Mouse (Mus musculus) midbrain, embryonic 15.5 days (tissue): Measurements from ENCODE around the gene Ticam1. TPM values are rescaled to one million over a fixed set of nuclear protein-coding genes. Genes with fewer than 3 reads are reported as not detected.

Source experiments
- ATAC-seq: fragments of 200-750 bp; cut with Nextera tagmentation; replicated peaks from 2 replicates; pipeline ENCODE4 v1.8.0; 2017; ENCODE audit warnings: moderate TSS enrichment
- H3K27ac ChIP-seq: fragments of 300-500 bp; sonication (generic); 2 replicates; pipeline ENCODE4 v1.5.1; 2015; ENCODE audit warnings: mild to moderate bottlenecking, inconsistent platforms
- H3K27me3 ChIP-seq: fragments of 300-500 bp; sonication (generic); replicated peaks from 2 replicates; pipeline ENCODE4 v1.6.1; 2015; ENCODE audit warnings: inconsistent platforms
- H3K36me3 ChIP-seq: fragments of 300-500 bp; sonication (generic); replicated peaks from 2 replicates; pipeline ENCODE4 v1.6.1; 2015; ENCODE audit warnings: inconsistent platforms
- H3K4me1 ChIP-seq: fragments of 300-500 bp; sonication (generic); 2 replicates; pipeline ENCODE4 v1.6.1; 2015; ENCODE audit warnings: inconsistent platforms
- H3K4me2 ChIP-seq: fragments of 300-500 bp; sonication (generic); 2 replicates; pipeline ENCODE4 v1.6.1; 2015; ENCODE audit warnings: inconsistent platforms, mild to moderate bottlenecking, moderate library complexity
- H3K4me3 ChIP-seq: fragments of 300-500 bp; sonication (generic); 2 replicates; pipeline ENCODE4 v1.5.1; 2015; ENCODE audit warnings: mild to moderate bottlenecking, inconsistent platforms
- H3K9ac ChIP-seq: fragments of 300-500 bp; sonication (generic); 2 replicates; pipeline ENCODE4 v1.6.1; 2015; ENCODE audit warnings: mild to moderate bottlenecking, inconsistent platforms
- H3K9me3 ChIP-seq: fragments of 300-500 bp; sonication (generic); 2 replicates; pipeline ENCODE4 v1.6.1; 2016; ENCODE audit warnings: inconsistent platforms
- WGBS: fragments of 180-500 bp; shearing (Covaris S2); methylation state at CpG from one replicate; pipeline ENCODE4 v1.1.7; 2015; ENCODE audit warnings: mixed read lengths; 5-methylcytosine and 5-hydroxymethylcytosine counted together
- polyA plus RNA-seq: library from polyadenylated mRNA; unstranded; fragments of >200 nt; fragmentation: Nextera tagmentation; extraction: Ambion mirVana; gene quantifications from 2 replicates; pipeline ENCODE4 v1.2.1, GENCODE M21; 2015

The Ticam1 gene
- polyA plus RNA-seq, 1 experiment from 2014 or later: 1.2 TPM

DNA sequence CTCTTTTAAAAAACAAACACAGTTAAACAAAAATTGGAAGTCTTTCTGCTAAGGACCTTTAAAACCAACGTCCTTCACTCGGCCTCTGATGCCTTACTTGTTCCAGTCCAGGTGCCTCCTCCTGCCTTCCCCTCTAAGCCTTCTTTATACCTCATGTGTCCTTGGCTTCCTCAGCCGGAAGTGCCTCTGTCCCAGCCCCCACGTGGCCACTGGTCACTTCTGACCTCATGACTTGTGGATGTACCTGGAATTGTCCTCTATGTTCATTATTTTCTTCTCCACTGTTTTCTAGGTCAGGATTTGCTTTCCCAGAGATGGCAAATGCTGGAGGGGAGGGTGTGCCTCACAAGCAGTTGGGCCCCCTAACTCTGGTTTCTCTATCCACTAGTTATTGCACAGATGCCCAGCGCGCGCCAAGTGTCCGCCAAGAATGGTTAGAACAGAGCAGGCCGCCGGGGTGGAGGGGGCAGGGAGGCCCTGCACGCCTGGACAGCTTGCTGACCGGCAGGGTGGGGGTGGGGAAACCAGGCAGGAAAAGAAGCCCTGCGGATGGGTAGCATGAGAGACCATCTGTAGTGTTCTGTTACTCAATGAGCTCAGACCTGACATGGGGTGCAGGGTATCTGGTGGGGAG lies 25.9 kb upstream of the Ticam1 start:
- H3K4me2 ChIP-seq: peak overlapping the region; percentile 98; the same call in 1 of the 2 replicates

GRCm38 (mm10) chr17:56300186-56300585 lies 23.6 kb upstream of the Ticam1 start, which contains the start of gene Arrdc5:
Gene Arrdc5 (minus strand): TSS chr17:56300286.
- no peak for ATAC-seq
- 92% methylated on average over 9 of the region's 9 CpGs for WGBS
- H3K4me2 ChIP-seq: no peak within 1 kb of the TSS

More for the DNA sequence above, 25.9 kb upstream of the Ticam1 start:
- H3K4me3 ChIP-seq: no peak overlapping the region
- H3K27me3 ChIP-seq: no peaks in the 10 kb centered on the region
- no peaks in the 10 kb centered on the region for H3K36me3 ChIP-seq
- no peak overlapping the region for H3K9ac ChIP-seq
- H3K9me3 ChIP-seq: no peaks in the 10 kb centered on the region
- H3K4me1 ChIP-seq: peaks cover 30% of the 10 kb centered on the region
- no peak overlapping the region for H3K27ac ChIP-seq
- ATAC-seq: no peak
- 17% methylated on average over 13 of the region's 13 CpGs for WGBS

GRCm38 (mm10) chr17:56298238-56298637 lies 21.7 kb upstream of the Ticam1 start:
- H3K4me3 ChIP-seq: no peak overlapping the region
- no peaks in the 10 kb centered on the region for H3K27me3 ChIP-seq
- no peaks in the 10 kb centered on the region for H3K36me3 ChIP-seq
- no peak overlapping the region for H3K9ac ChIP-seq
- peaks cover 7% of the 10 kb centered on the region for H3K4me1 ChIP-seq
- H3K9me3 ChIP-seq: no peaks in the 10 kb centered on the region
- WGBS: 100% methylated on average over 1 of the region's 1 CpGs
- H3K4me2 ChIP-seq: no peak overlapping the region
- H3K27ac ChIP-seq: no peak overlapping the region
- no peak for ATAC-seq

More at GRCm38 (mm10) chr17:56300186-56300585, 23.6 kb upstream of the Ticam1 start, which contains the start of gene Arrdc5:
- no peaks in the 10 kb centered on the region for H3K27me3 ChIP-seq
- no peaks in the 10 kb centered on the region for H3K9me3 ChIP-seq
- no peak within 1 kb of the TSS for H3K9ac ChIP-seq
- H3K27ac ChIP-seq: no peak within 1 kb of the TSS
- no peaks in the 10 kb centered on the region for H3K36me3 ChIP-seq
- no peak within 1 kb of the TSS for H3K4me3 ChIP-seq
- H3K4me1 ChIP-seq: peaks cover 22% of the 10 kb centered on the region

DNA sequence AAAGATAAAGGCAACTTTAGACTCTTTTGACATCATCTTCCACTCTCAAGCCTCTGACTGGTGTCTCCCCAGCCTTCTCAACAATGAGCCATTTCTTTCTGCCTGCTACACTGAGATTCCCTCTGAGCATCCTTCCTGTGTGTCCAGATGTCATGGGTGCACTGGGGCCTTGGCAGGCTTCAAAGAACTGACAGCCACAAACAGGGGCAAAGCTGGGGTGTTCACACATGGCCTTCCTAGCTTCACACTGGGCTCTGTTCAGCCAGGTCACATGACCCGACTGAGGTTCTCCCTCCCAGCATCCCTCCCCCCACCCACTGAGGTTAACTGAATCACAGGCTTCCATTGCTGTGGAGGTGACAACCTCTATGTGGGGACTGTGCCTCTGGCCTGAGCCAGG lies 19.6 kb upstream of the Ticam1 start:
- ATAC-seq: no peak
- H3K27me3 ChIP-seq: no peaks in the 10 kb centered on the region
- 73% methylated on average over 1 of the region's 1 CpGs for WGBS
- no peaks in the 10 kb centered on the region for H3K36me3 ChIP-seq
- H3K4me1 ChIP-seq: peaks cover 4% of the 10 kb centered on the region
- H3K4me3 ChIP-seq: no peak overlapping the region
- H3K27ac ChIP-seq: no peak overlapping the region
- no peaks in the 10 kb centered on the region for H3K9me3 ChIP-seq
- H3K9ac ChIP-seq: no peak overlapping the region
- no peak overlapping the region for H3K4me2 ChIP-seq

DNA sequence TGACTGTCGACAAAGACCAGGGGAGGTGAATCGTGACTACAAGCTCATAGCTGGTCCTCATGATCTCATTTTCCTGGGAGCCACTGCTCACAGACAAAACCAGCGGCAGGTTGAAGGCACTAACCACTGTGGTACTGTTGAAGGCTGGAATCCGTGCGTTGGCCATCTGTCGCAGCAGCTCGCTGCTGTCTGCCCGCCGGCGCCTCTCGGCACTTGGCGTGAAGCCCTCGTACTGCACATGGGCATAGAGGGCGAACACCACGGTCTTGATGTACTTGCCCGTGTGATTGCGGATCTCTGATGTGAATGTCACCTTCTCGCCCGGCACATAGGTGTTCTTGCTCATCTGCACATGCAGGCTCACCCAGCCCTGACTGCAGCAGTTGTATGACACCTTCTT lies 17.7 kb upstream of the Ticam1 start:
- H3K4me1 ChIP-seq: peaks cover 23% of the 10 kb centered on the region
- no peaks in the 10 kb centered on the region for H3K27me3 ChIP-seq
- no peak overlapping the region for H3K4me2 ChIP-seq
- ATAC-seq: no peak
- no peak overlapping the region for H3K9ac ChIP-seq
- H3K4me3 ChIP-seq: no peak overlapping the region
- H3K27ac ChIP-seq: no peak overlapping the region
- no peaks in the 10 kb centered on the region for H3K36me3 ChIP-seq
- H3K9me3 ChIP-seq: no peaks in the 10 kb centered on the region
- WGBS: 92% methylated on average over 19 of the region's 19 CpGs

- H3K9ac ChIP-seq: no peak overlapping the region
- no peak overlapping the region for H3K4me3 ChIP-seq
- no peaks in the 10 kb centered on the region for H3K36me3 ChIP-seq
- no peaks in the 10 kb centered on the region for H3K9me3 ChIP-seq
- no peak overlapping the region for H3K27ac ChIP-seq
- H3K27me3 ChIP-seq: no peaks in the 10 kb centered on the region
- no peak overlapping the region for H3K4me2 ChIP-seq
- peaks cover 24% of the 10 kb centered on the region for H3K4me1 ChIP-seq
- 88% methylated on average over 1 of the region's 1 CpGs for WGBS
- no peak for ATAC-seq
These were observed 16.7 kb upstream of the Ticam1 start for GRCm38 (mm10) chr17:56293291-56293690.

GRCm38 (mm10) chr17:56292531-56293222 lies 16.1 kb upstream of the Ticam1 start, which contains the start of gene Plin3:
Gene Plin3 (minus strand): TSS chr17:56292873.
- WGBS: 85% methylated on average over 4 of the region's 4 CpGs
- H3K27me3 ChIP-seq: no peaks in the 10 kb centered on the region
- H3K27ac ChIP-seq: no peak within 1 kb of the TSS
- no peak for ATAC-seq
- H3K4me1 ChIP-seq: peaks cover 24% of the 10 kb centered on the region
- H3K9ac ChIP-seq: no peak within 1 kb of the TSS
- no peak within 1 kb of the TSS for H3K4me3 ChIP-seq
- no peaks in the 10 kb centered on the region for H3K36me3 ChIP-seq
- H3K9me3 ChIP-seq: no peaks in the 10 kb centered on the region
- H3K4me2 ChIP-seq: no peak within 1 kb of the TSS

DNA sequence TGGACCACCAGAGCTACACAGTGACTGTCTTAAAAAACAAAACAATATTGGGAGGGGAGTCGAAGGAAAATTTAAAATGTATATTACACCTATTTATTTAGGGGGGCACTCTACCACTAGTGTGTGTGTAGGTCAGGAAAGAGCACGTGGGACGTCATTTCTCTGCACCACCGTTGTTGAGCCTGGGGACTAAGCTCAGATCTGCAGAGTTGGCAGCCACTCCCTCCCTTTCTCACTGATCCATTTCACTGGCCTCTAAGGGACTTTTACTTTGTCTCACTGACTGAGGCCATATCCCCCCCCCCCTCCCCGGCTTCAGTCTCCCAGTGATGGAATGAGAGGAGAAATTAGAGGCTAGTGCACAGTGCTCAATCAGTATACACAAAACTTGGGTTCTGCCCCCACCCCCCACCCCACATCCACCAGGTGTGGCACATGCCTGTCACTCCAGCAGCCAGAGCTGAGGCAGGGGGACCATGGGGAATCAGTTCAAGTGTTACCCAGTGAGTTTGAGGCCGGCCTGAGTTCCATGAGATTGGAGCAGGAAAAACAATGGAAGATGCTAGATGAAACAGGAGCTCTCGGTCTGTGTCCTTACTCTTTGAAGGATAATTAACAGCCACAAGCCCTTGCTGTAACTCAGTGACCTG lies 15.4 kb upstream of the Ticam1 start:
- no peaks in the 10 kb centered on the region for H3K27me3 ChIP-seq
- no peaks in the 10 kb centered on the region for H3K9me3 ChIP-seq
- H3K27ac ChIP-seq: no peak overlapping the region
- H3K36me3 ChIP-seq: no peaks in the 10 kb centered on the region
- 50% methylated on average over 7 of the region's 7 CpGs for WGBS
- H3K4me3 ChIP-seq: no peak overlapping the region
- no peak overlapping the region for H3K9ac ChIP-seq
- ATAC-seq: no peak
- no peak overlapping the region for H3K4me2 ChIP-seq
- peaks cover 24% of the 10 kb centered on the region for H3K4me1 ChIP-seq

GRCm38 (mm10) chr17:56291171-56291511 lies 14.6 kb upstream of the Ticam1 start:
- peak overlapping the region; percentile 51 for H3K27ac ChIP-seq
- no peaks in the 10 kb centered on the region for H3K9me3 ChIP-seq
- no peak overlapping the region for H3K9ac ChIP-seq
- ATAC-seq: peak; percentile 86
- no peaks in the 10 kb centered on the region for H3K27me3 ChIP-seq
- H3K4me2 ChIP-seq: peak overlapping the region; percentile 45
- peaks cover 24% of the 10 kb centered on the region for H3K4me1 ChIP-seq
- H3K36me3 ChIP-seq: no peaks in the 10 kb centered on the region
- 0% methylated on average over 16 of the region's 16 CpGs for WGBS
- H3K4me3 ChIP-seq: peak overlapping the region; percentile 19

- peak overlapping the region; percentile 51 for H3K27ac ChIP-seq
These were observed 14.0 kb upstream of the Ticam1 start for GRCm38 (mm10) chr17:56290388-56291170.

DNA sequence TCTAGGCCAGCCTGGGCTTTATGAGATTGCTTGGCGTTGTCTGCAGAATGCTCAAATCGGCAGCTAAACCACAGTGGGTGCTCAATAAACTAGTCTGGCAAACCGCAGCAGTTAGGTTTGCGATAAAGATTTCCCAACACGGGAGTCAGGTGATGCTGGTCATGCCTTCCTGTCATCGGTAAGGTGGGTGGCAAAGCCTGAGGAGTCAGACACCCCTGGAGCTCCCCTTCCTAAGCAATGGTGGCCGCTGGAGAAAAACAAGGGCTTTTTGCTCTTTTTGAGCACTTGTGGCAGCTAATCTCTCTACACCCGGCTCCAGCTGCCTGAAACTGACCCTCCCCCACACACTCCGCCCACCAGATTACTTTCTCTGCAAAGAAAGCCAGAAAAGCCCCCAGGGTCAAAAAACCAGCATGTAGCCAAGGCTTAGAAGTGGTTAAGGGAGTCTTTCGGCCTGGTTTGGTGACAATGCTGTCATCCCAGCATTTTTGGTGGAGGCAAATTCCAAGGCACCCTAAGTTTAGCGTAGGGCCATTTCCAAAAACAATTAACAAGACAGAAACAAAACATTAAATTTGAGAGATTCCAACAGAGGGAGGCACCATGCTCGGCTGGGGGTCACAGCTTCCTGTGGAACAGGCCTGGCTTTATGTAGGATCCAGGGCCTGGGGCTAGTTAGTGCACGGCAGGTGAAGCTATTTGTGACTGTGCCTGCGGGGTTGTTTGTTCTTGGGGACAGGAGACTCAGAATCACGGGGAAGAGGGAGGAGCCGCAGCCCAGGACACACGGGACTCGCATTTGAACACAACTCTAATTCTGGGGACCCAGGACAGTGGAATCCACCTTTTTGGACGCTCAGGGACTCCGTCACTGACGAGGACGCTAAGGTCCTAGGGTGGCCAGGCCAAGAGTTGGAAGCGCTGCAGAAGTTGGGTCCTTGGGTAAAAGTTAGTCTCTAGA lies 13.1 kb upstream of the Ticam1 start:
- Histone ChIP-seq H3K4me1 (peaks cover 24% of the 10 kb centered on the region), H3K27ac (peak overlapping the region; percentile 51), H3K36me3 (no peaks in the 10 kb centered on the region), H3K9ac (peak overlapping the region; percentile 15; the same call in 1 of the 2 replicates), H3K27me3 (no peaks in the 10 kb centered on the region), H3K9me3 (no peaks in the 10 kb centered on the region), H3K4me2 (peak overlapping the region; percentile 45), H3K4me3 (peak overlapping the region; percentile 25)
- WGBS: 3% methylated on average over 23 of the region's 23 CpGs
- ATAC-seq: no peak; the same call in 1 of the 2 replicates

More at GRCm38 (mm10) chr17:56290388-56291170, 14.0 kb upstream of the Ticam1 start:
- Histone ChIP-seq H3K9me3 (no peaks in the 10 kb centered on the region), H3K4me2 (peak overlapping the region; percentile 45), H3K36me3 (no peaks in the 10 kb centered on the region), H3K4me1 (peaks cover 24% of the 10 kb centered on the region), H3K9ac (no peak overlapping the region), H3K27me3 (no peaks in the 10 kb centered on the region), H3K4me3 (peak overlapping the region; percentile 25)
- WGBS: 4% methylated on average over 17 of the region's 17 CpGs
- peak; percentile 67 for ATAC-seq
